Mouse (Mus musculus) lung, embryonic 14.5 days (tissue): ENCODE measurements around the gene Iqsec1. TPM values are rescaled to one million over a fixed set of nuclear protein-coding genes. Genes with fewer than 3 reads are reported as not detected.

Source experiments
- ATAC-seq: fragments of 200-750 bp; cut with Nextera tagmentation; 2 replicates; pipeline ENCODE4 v1.8.0; 2017; ENCODE audit warnings: mild to moderate bottlenecking, moderate TSS enrichment, moderate library complexity; ENCODE audit not compliant: insufficient read depth
- DNase-seq: peaks from one replicate; pipeline ENCODE4 v3.0.0-alpha.2; 2015
- H3K27ac ChIP-seq: fragments of 300-500 bp; sonication (generic); 2 replicates; pipeline ENCODE4 v1.5.1; 2014; ENCODE audit warnings: low read depth, mild to moderate bottlenecking, moderate library complexity
- H3K27me3 ChIP-seq: fragments of 300-500 bp; sonication (generic); 2 replicates; pipeline ENCODE4 v1.6.1; 2014; ENCODE audit warnings: low read length, control low read depth; ENCODE audit not compliant: insufficient read depth
- H3K36me3 ChIP-seq: fragments of 300-500 bp; sonication (generic); 2 replicates; pipeline ENCODE4 v1.6.1; 2014; ENCODE audit warnings: control low read depth; ENCODE audit not compliant: insufficient read depth
- H3K4me1 ChIP-seq: fragments of 300-500 bp; sonication (generic); 2 replicates; pipeline ENCODE4 v1.6.1; 2014; ENCODE audit warnings: antibody characterized with exemption, control low read depth; ENCODE audit not compliant: insufficient read depth
- H3K4me2 ChIP-seq: fragments of 300-500 bp; sonication (generic); 2 replicates; pipeline ENCODE4 v1.6.1; 2014; ENCODE audit warnings: mild to moderate bottlenecking
- H3K4me3 ChIP-seq: fragments of 300-500 bp; sonication (generic); 2 replicates; pipeline ENCODE4 v1.5.1; 2014; ENCODE audit warnings: low read depth, low read length
- H3K9ac ChIP-seq: fragments of 300-500 bp; sonication (generic); 2 replicates; pipeline ENCODE4 v1.6.1; 2014
- H3K9me3 ChIP-seq: fragments of 300-500 bp; sonication (generic); 2 replicates; pipeline ENCODE4 v1.6.1; 2016; ENCODE audit warnings: low read depth, low read length, control low read depth
- CTCF ChIP-seq: IDR thresholded peaks from 2 replicates; pipeline ENCODE4 v1.5.1; 2016; ENCODE audit warnings: antibody characterized with exemption, low read depth
- WGBS: fragments of 180-500 bp; shearing (Covaris S2); extraction: QIAGEN DNeasy Blood & Tissue Kit; methylation state at CpG from one replicate; pipeline ENCODE4 v1.1.7; 2014; 5-methylcytosine and 5-hydroxymethylcytosine counted together
- polyA plus RNA-seq: library from polyadenylated mRNA; unstranded; fragments of >200 nt; fragmentation: Nextera tagmentation; extraction: Ambion mirVana; gene quantifications from 2 replicates; pipeline ENCODE4 v1.2.1, GENCODE M21; 2014

Gene Iqsec1
- polyA plus RNA-seq, 1 experiment from 2014 or later: 15.8 TPM

GRCm38 (mm10) chr6:90808134-90808533 is 180.4 kb downstream of the Iqsec1 start:
- Histone ChIP-seq H3K4me1 (0 out of 2 replicates have a peak, but pooled peaks cover 8% of the 10 kb centered on the region), H3K36me3 (no peaks in the 10 kb centered on the region), H3K27ac (no peak overlapping the region), H3K9me3 (no peaks in the 10 kb centered on the region), H3K27me3 (no peaks in the 10 kb centered on the region; the same call in 1 of the 2 replicates), H3K4me3 (no peak overlapping the region), H3K4me2 (no peak overlapping the region), H3K9ac (no peak overlapping the region)
- ATAC-seq (no peak), DNase-seq (no peak)
- WGBS: 63% methylated on average over 3 of the region's 3 CpGs
- no peak for TF ChIP-seq CTCF

DNA sequence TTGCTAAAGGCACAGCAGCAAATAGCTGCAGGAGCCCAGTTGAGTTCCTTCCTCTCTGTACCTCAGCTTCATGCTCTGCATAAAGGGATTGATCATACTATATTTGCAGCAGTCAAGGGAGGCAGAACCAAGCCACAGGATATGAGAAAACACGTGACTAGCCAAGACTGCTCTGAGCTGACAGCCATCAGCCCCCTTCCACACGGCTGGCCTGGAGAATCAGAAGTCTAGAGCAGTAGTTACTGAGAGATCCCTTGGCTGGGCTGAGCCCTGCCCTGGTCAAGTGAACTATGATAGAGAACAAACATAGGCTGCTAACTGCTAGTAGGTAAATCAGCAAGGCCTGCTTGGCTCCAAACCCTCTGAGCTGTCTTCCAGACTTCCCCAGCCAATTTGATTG is 180.9 kb downstream of the Iqsec1 start:
- H3K4me1 ChIP-seq: 0 out of 2 replicates have a peak, but pooled peaks cover 8% of the 10 kb centered on the region
- H3K27me3 ChIP-seq: no peaks in the 10 kb centered on the region; the same call in 1 of the 2 replicates
- H3K27ac ChIP-seq: no peak overlapping the region
- no peak overlapping the region for H3K9ac ChIP-seq
- no peak overlapping the region for H3K4me3 ChIP-seq
- H3K9me3 ChIP-seq: no peaks in the 10 kb centered on the region
- DNase-seq: no peak
- no peaks in the 10 kb centered on the region for H3K36me3 ChIP-seq
- ATAC-seq: no peak
- no peak for TF ChIP-seq CTCF
- H3K4me2 ChIP-seq: no peak overlapping the region
- 41% methylated on average over 2 of the region's 2 CpGs for WGBS

DNA sequence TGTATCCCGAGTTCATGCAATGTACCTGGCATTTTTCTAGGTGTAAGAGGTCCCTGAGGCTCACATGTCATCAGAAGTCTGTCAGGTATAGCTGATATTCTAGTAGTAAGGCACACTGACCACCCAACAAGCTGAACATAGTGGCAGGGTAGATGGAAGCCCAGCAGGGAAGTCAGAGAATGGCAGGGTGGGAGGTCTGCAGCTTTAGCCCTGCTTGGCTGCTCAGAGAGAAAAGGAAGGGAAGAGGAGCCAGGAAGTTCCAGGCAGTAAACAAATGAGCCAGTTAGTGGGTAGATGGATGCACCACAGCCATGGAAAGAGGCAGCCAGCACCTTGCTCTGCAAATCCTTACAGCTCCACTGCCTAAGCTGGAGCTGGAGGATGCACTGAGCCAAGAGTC is 181.7 kb downstream of the Iqsec1 start:
- Histone ChIP-seq H3K36me3 (no peaks in the 10 kb centered on the region), H3K9me3 (no peaks in the 10 kb centered on the region), H3K4me3 (no peak overlapping the region), H3K27ac (no peak overlapping the region), H3K4me1 (0 out of 2 replicates have a peak, but pooled peaks cover 8% of the 10 kb centered on the region), H3K27me3 (no peaks in the 10 kb centered on the region; the same call in 1 of the 2 replicates), H3K4me2 (no peak overlapping the region), H3K9ac (no peak overlapping the region)
- no peak for TF ChIP-seq CTCF
- ATAC-seq (no peak), DNase-seq (no peak)
- 74% methylated on average over 1 of the region's 1 CpGs for WGBS

DNA sequence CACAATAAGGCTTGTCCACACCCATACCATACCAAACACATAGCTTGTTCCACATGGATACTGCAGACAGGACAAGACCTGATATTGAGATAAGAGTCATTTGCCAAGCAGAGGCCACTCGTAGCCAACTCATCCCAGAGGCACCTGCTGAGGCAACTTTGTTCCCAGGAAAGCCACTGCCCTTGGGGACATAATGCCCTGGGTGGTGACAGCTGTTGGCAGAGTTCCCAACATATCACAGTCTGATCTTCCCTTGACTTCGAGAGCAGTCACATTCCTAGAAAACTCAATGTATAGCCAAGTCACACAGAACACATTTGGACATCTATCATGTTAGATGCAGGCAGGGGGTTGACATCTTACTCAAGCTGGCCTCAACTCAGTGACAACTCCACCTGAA is 183.4 kb downstream of the Iqsec1 start:
- Histone ChIP-seq H3K27ac (no peak overlapping the region), H3K4me1 (0 out of 2 replicates have a peak, but pooled peaks cover 8% of the 10 kb centered on the region), H3K9me3 (no peaks in the 10 kb centered on the region), H3K9ac (no peak overlapping the region), H3K27me3 (no peaks in the 10 kb centered on the region), H3K4me3 (no peak overlapping the region), H3K36me3 (no peaks in the 10 kb centered on the region), H3K4me2 (no peak overlapping the region)
- WGBS: 38% methylated on average over 2 of the region's 2 CpGs
- DNase-seq (peak; percentile 23), ATAC-seq (no peak)
- no peak for TF ChIP-seq CTCF

- H3K9me3 ChIP-seq: no peaks in the 10 kb centered on the region
- no peak for ATAC-seq
- no peak overlapping the region for H3K27ac ChIP-seq
- no peaks in the 10 kb centered on the region for H3K27me3 ChIP-seq
- no peak for TF ChIP-seq CTCF
- H3K36me3 ChIP-seq: no peaks in the 10 kb centered on the region
- 0 out of 2 replicates have a peak, but pooled peaks cover 8% of the 10 kb centered on the region for H3K4me1 ChIP-seq
- H3K9ac ChIP-seq: no peak overlapping the region
- H3K4me3 ChIP-seq: no peak overlapping the region
- peak; percentile 59 for DNase-seq
- H3K4me2 ChIP-seq: no peak overlapping the region
Measured at GRCm38 (mm10) chr6:90804646-90805045, 183.8 kb downstream of the Iqsec1 start.

DNA sequence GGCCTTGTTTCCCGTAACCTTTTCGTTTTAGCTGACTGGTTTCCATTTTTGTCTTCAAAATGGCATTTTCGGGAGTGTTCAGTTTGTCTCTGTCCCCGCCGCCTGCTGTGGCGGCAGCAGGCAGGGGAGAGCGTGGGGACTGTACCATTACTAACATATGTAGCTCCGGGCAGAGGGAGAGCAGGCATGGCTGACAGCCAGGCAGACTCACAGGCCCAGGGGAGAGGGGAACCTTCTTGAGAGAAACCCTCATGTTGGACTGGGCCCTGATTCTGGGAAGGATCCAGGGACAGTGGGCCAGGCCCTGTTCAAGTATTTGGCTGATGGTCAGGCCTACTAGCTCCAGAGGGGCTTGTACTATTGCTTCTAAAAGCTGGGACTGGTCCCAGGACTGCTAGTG is 185.9 kb downstream of the Iqsec1 start:
- Histone ChIP-seq H3K4me3 (no peak overlapping the region), H3K9me3 (no peaks in the 10 kb centered on the region), H3K27me3 (no peaks in the 10 kb centered on the region), H3K9ac (no peak overlapping the region), H3K4me1 (0 out of 2 replicates have a peak, but pooled peaks cover 5% of the 10 kb centered on the region), H3K4me2 (no peak overlapping the region), H3K27ac (peak overlapping the region; percentile 30; the same call in 1 of the 2 replicates), H3K36me3 (no peaks in the 10 kb centered on the region)
- TF ChIP-seq CTCF: no peak
- 70% methylated on average over 8 of the region's 8 CpGs for WGBS
- DNase-seq (peak; percentile 44), ATAC-seq (peak; percentile 54; the same call in 1 of the 2 replicates)

DNA sequence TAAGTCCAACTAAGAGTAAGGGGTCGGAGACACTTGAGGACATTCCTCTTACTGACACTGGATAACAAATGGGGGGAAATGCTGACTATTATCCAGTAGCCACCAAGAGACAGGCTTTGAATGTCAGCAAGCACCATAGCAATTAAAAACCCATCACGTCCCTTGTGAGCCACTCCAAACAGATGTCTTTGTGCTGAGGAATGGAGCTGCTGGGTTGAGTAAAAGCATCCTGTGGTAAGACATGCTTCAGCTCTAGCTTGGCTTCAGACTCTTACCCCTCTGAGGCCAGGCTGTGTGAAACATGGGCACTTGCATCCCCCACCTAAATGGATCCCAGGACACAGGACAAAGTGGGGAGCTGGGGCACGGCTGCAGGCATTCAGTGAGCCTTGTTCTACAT is 186.4 kb downstream of the Iqsec1 start:
- ATAC-seq (peak; percentile 25; the same call in 1 of the 2 replicates), DNase-seq (peak; percentile 63)
- no peaks in the 10 kb centered on the region for H3K9me3 ChIP-seq
- H3K4me1 ChIP-seq: 0 out of 2 replicates have a peak, but pooled peaks cover 5% of the 10 kb centered on the region
- no peak for TF ChIP-seq CTCF
- H3K9ac ChIP-seq: no peak overlapping the region
- 54% methylated on average over 3 of the region's 3 CpGs for WGBS
- H3K4me3 ChIP-seq: no peak overlapping the region
- no peak overlapping the region for H3K4me2 ChIP-seq
- H3K27me3 ChIP-seq: no peaks in the 10 kb centered on the region
- no peaks in the 10 kb centered on the region for H3K36me3 ChIP-seq
- H3K27ac ChIP-seq: peak overlapping the region; percentile 30; the same call in 1 of the 2 replicates
